Mouse (Mus musculus) liver, adult 2 months (tissue): Measurements from ENCODE around the gene Dhx8.

ENCODE experiments used
- CTCF ChIP-seq: fragments of 200-500 bp; IDR thresholded peaks from 2 replicates; pipeline ENCODE4 v1.5.1; 2011; ENCODE audit warnings: low read depth, low read length, control low read depth
- POLR2A ChIP-seq: fragments of 200-500 bp; IDR thresholded peaks from 2 replicates; pipeline ENCODE4 v1.6.1; 2011; ENCODE audit warnings: low read length, control low read depth; ENCODE audit not compliant: insufficient read depth; ENCODE audit errors: extremely low read depth

DNA sequence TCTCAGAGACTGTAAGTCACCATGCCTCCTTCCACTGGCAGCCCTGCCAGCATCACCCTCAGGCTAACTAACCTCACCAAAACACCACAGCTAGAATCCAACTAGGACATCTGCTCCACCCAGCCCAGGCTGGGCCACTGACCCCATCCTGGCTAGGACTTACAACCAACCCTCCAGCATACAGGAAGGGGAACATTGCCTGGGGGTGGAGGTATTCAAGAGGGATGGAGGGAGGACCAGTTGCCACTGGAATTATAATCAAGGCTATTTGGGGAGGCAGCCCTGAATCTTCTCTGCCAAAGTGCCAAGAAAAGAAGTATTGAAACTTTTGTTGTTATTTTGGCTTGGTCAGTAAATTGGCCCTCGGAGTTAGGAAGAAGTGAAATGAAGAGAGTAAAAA lies 50.4 kb downstream of the Dhx8 start:
- TF ChIP-seq POLR2A (no peak), CTCF (no peak)
